Mouse (Mus musculus) hematopoietic stem cell, adult 5-6 weeks (primary cell): Measurements from ENCODE around the gene Adam22. TPM values are rescaled to one million over a fixed set of nuclear protein-coding genes. Genes with fewer than 3 reads are reported as not detected.

Experiments used
- total RNA-seq: library from RNA; stranded (forward); fragments of 172-1452, 232-1000 nt; gene quantifications from 2 replicates; pipeline ENCODE4 v1.2.3, GENCODE M21; 2017

Adam22 gene
- total RNA-seq, 1 experiment from 2014 or later: 15.7 TPM

Other genes with a start within 250 kb of the Adam22 start
- gene Dbf4, start 54.6 kb upstream of the Adam22 start, total RNA-seq: 67.7 and 74.9 TPM in 2 replicates
- gene Slc25a40, start 54.7 kb upstream of the Adam22 start, total RNA-seq: 12.5 and 14.9 TPM in 2 replicates